Mouse (Mus musculus): ENCODE data around the gene Olfm1. TPM values are rescaled to one million over a fixed set of nuclear protein-coding genes. Genes with fewer than 3 reads are reported as not detected.

Gene Olfm1
- polyA plus RNA-seq, 1 experiment from 2014 or later, result 328 TPM

- Histone ChIP-seq H3K36me3 (ENCODE audit: control insufficient read depth, insufficient read depth, low read length) (no peaks in the 10 kb centered on the region), H3K27me3 (replicated peaks; ENCODE audit: control insufficient read depth, insufficient read depth, low read length) (no peaks in the 10 kb centered on the region), H3K9me3 (ENCODE audit: control insufficient read depth, low read length) (0 out of 2 replicates have a peak, but pooled peaks cover 2% of the 10 kb centered on the region), H3K27ac (ENCODE audit: low read depth, low read length) (no peak overlapping the region), H3K4me1 (ENCODE audit: control insufficient read depth, insufficient read depth, low read depth, low read length) (peaks cover 5% of the 10 kb centered on the region; the same call in 1 of the 2 replicates), H3K4me3 (ENCODE audit: low read length) (no peak overlapping the region), H3K9ac (ENCODE audit: low read depth, low read length) (no peak overlapping the region), H3K4me2 (ENCODE audit: low read length) (no peak overlapping the region)
- 91% methylated on average over 3 of the region's 3 CpGs for WGBS
- no peak for ATAC-seq
These were observed 48.1 kb downstream of the Olfm1 start for GRCm38 (mm10) chr2:28240920-28241319.

GRCm38 (mm10) chr2:28241520-28242221 lies 48.9 kb downstream of the Olfm1 start:
- Histone ChIP-seq H3K9ac (ENCODE audit: low read depth, low read length) (no peak overlapping the region), H3K27ac (ENCODE audit: low read depth, low read length) (peak overlapping the region; percentile 27; the same call in 1 of the 2 replicates), H3K27me3 (replicated peaks; ENCODE audit: control insufficient read depth, insufficient read depth, low read length) (no peaks in the 10 kb centered on the region), H3K4me3 (ENCODE audit: low read length) (no peak overlapping the region), H3K4me2 (ENCODE audit: low read length) (no peak overlapping the region), H3K4me1 (ENCODE audit: control insufficient read depth, insufficient read depth, low read depth, low read length) (peaks cover 5% of the 10 kb centered on the region; the same call in 1 of the 2 replicates), H3K36me3 (ENCODE audit: control insufficient read depth, insufficient read depth, low read length) (no peaks in the 10 kb centered on the region), H3K9me3 (ENCODE audit: control insufficient read depth, low read length) (0 out of 2 replicates have a peak, but pooled peaks cover 2% of the 10 kb centered on the region)
- ATAC-seq, result no peak
- WGBS, result 62% methylated on average over 17 of the region's 17 CpGs

GRCm38 (mm10) chr2:28242222-28242543 lies 49.4 kb downstream of the Olfm1 start:
- 0 out of 2 replicates have a peak, but pooled peaks cover 2% of the 10 kb centered on the region for H3K9me3 ChIP-seq (ENCODE audit: control insufficient read depth, low read length)
- H3K4me2 ChIP-seq (ENCODE audit: low read length), result no peak overlapping the region
- 77% methylated on average over 5 of the region's 5 CpGs for WGBS
- H3K27me3 ChIP-seq (replicated peaks; ENCODE audit: control insufficient read depth, insufficient read depth, low read length), result no peaks in the 10 kb centered on the region
- no peak overlapping the region for H3K4me3 ChIP-seq (ENCODE audit: low read length)
- no peak overlapping the region; the same call in 1 of the 2 replicates for H3K27ac ChIP-seq (ENCODE audit: low read depth, low read length)
- no peak for ATAC-seq
- H3K4me1 ChIP-seq (ENCODE audit: control insufficient read depth, insufficient read depth, low read depth, low read length), result peaks cover 8% of the 10 kb centered on the region
- H3K36me3 ChIP-seq (ENCODE audit: control insufficient read depth, insufficient read depth, low read length), result no peaks in the 10 kb centered on the region
- H3K9ac ChIP-seq (ENCODE audit: low read depth, low read length), result no peak overlapping the region

GRCm38 (mm10) chr2:28244667-28245395 lies 52.0 kb downstream of the Olfm1 start:
- ATAC-seq, result no peak
- WGBS, result 64% methylated on average over 8 of the region's 8 CpGs

GRCm38 (mm10) chr2:28246110-28246653 lies 53.4 kb downstream of the Olfm1 start:
- WGBS, result 79% methylated on average over 5 of the region's 5 CpGs
- H3K27ac ChIP-seq (ENCODE audit: low read depth, low read length), result no peak overlapping the region

More at GRCm38 (mm10) chr2:28244667-28245395, 52.0 kb downstream of the Olfm1 start:
- no peak overlapping the region for H3K9ac ChIP-seq (ENCODE audit: low read depth, low read length)
- H3K27me3 ChIP-seq (replicated peaks; ENCODE audit: control insufficient read depth, insufficient read depth, low read length), result no peaks in the 10 kb centered on the region
- no peak overlapping the region for H3K4me2 ChIP-seq (ENCODE audit: low read length)
- no peaks in the 10 kb centered on the region for H3K9me3 ChIP-seq (ENCODE audit: control insufficient read depth, low read length)
- no peak overlapping the region for H3K27ac ChIP-seq (ENCODE audit: low read depth, low read length)
- no peak overlapping the region for H3K4me3 ChIP-seq (ENCODE audit: low read length)
- H3K4me1 ChIP-seq (ENCODE audit: control insufficient read depth, insufficient read depth, low read depth, low read length), result peaks cover 10% of the 10 kb centered on the region
- no peaks in the 10 kb centered on the region for H3K36me3 ChIP-seq (ENCODE audit: control insufficient read depth, insufficient read depth, low read length)

GRCm38 (mm10) chr2:28247098-28247497 lies 54.3 kb downstream of the Olfm1 start:
- Histone ChIP-seq H3K36me3 (ENCODE audit: control insufficient read depth, insufficient read depth, low read length) (no peaks in the 10 kb centered on the region), H3K9me3 (ENCODE audit: control insufficient read depth, low read length) (no peaks in the 10 kb centered on the region), H3K9ac (ENCODE audit: low read depth, low read length) (no peak overlapping the region), H3K4me1 (ENCODE audit: control insufficient read depth, insufficient read depth, low read depth, low read length) (peaks cover 14% of the 10 kb centered on the region), H3K27me3 (replicated peaks; ENCODE audit: control insufficient read depth, insufficient read depth, low read length) (no peaks in the 10 kb centered on the region), H3K4me2 (ENCODE audit: low read length) (no peak overlapping the region), H3K27ac (ENCODE audit: low read depth, low read length) (no peak overlapping the region), H3K4me3 (ENCODE audit: low read length) (no peak overlapping the region)
- no peak for ATAC-seq
- 59% methylated on average over 11 of the region's 11 CpGs for WGBS

More at GRCm38 (mm10) chr2:28246110-28246653, 53.4 kb downstream of the Olfm1 start:
- H3K4me3 ChIP-seq (ENCODE audit: low read length), result no peak overlapping the region
- H3K36me3 ChIP-seq (ENCODE audit: control insufficient read depth, insufficient read depth, low read length), result no peaks in the 10 kb centered on the region
- H3K9me3 ChIP-seq (ENCODE audit: control insufficient read depth, low read length), result no peaks in the 10 kb centered on the region
- no peak overlapping the region for H3K4me2 ChIP-seq (ENCODE audit: low read length)
- H3K27me3 ChIP-seq (replicated peaks; ENCODE audit: control insufficient read depth, insufficient read depth, low read length), result no peaks in the 10 kb centered on the region
- H3K9ac ChIP-seq (ENCODE audit: low read depth, low read length), result no peak overlapping the region
- no peak for ATAC-seq
- H3K4me1 ChIP-seq (ENCODE audit: control insufficient read depth, insufficient read depth, low read depth, low read length), result peaks cover 12% of the 10 kb centered on the region

GRCm38 (mm10) chr2:28252554-28252953 lies 59.8 kb downstream of the Olfm1 start:
- ATAC-seq, result no peak
- Histone ChIP-seq H3K27me3 (replicated peaks; ENCODE audit: control insufficient read depth, insufficient read depth, low read length) (no peaks in the 10 kb centered on the region), H3K9ac (ENCODE audit: low read depth, low read length) (no peak overlapping the region), H3K9me3 (ENCODE audit: control insufficient read depth, low read length) (no peaks in the 10 kb centered on the region), H3K4me3 (ENCODE audit: low read length) (no peak overlapping the region), H3K4me2 (ENCODE audit: low read length) (no peak overlapping the region), H3K27ac (ENCODE audit: low read depth, low read length) (no peak overlapping the region), H3K4me1 (ENCODE audit: control insufficient read depth, insufficient read depth, low read depth, low read length) (peaks cover 9% of the 10 kb centered on the region), H3K36me3 (ENCODE audit: control insufficient read depth, insufficient read depth, low read length) (no peaks in the 10 kb centered on the region)
- WGBS, result 54% methylated on average over 4 of the region's 4 CpGs

GRCm38 (mm10) chr2:28256029-28256428 lies 63.2 kb downstream of the Olfm1 start:
- H3K4me2 ChIP-seq (ENCODE audit: low read length), result no peak overlapping the region
- H3K9ac ChIP-seq (ENCODE audit: low read depth, low read length), result no peak overlapping the region
- no peak for ATAC-seq
- H3K27ac ChIP-seq (ENCODE audit: low read depth, low read length), result no peak overlapping the region
- peaks cover 12% of the 10 kb centered on the region for H3K4me1 ChIP-seq (ENCODE audit: control insufficient read depth, insufficient read depth, low read depth, low read length)
- H3K27me3 ChIP-seq (replicated peaks; ENCODE audit: control insufficient read depth, insufficient read depth, low read length), result no peaks in the 10 kb centered on the region
- 95% methylated on average over 7 of the region's 7 CpGs for whole genome bisulfite sequencing
- H3K36me3 ChIP-seq (ENCODE audit: control insufficient read depth, insufficient read depth, low read length), result no peaks in the 10 kb centered on the region
- no peak overlapping the region for H3K4me3 ChIP-seq (ENCODE audit: low read length)
- no peaks in the 10 kb centered on the region for H3K9me3 ChIP-seq (ENCODE audit: control insufficient read depth, low read length)

- H3K4me1 ChIP-seq (ENCODE audit: control insufficient read depth, insufficient read depth, low read depth, low read length), result peaks cover 6% of the 10 kb centered on the region; the same call in 1 of the 2 replicates
- H3K36me3 ChIP-seq (ENCODE audit: control insufficient read depth, insufficient read depth, low read length), result no peaks in the 10 kb centered on the region
- H3K9ac ChIP-seq (ENCODE audit: low read depth, low read length), result no peak overlapping the region
- H3K9me3 ChIP-seq (ENCODE audit: control insufficient read depth, low read length), result no peaks in the 10 kb centered on the region
- H3K4me2 ChIP-seq (ENCODE audit: low read length), result no peak overlapping the region
- no peak overlapping the region for H3K4me3 ChIP-seq (ENCODE audit: low read length)
- H3K27ac ChIP-seq (ENCODE audit: low read depth, low read length), result no peak overlapping the region
- ATAC-seq, result no peak
- 55% methylated on average over 3 of the region's 3 CpGs for whole genome bisulfite sequencing
- H3K27me3 ChIP-seq (replicated peaks; ENCODE audit: control insufficient read depth, insufficient read depth, low read length), result no peaks in the 10 kb centered on the region
These were observed 68.6 kb downstream of the Olfm1 start for GRCm38 (mm10) chr2:28261438-28261837.
